Mouse (Mus musculus) embryonic facial prominence, embryonic 14.5 days (tissue): ENCODE measurements around the gene Cdkn1b. TPM values are rescaled to one million over a fixed set of nuclear protein-coding genes. Genes with fewer than 3 reads are reported as not detected.

Experiments used
- ATAC-seq: fragments of 200-750 bp; cut with Nextera tagmentation; 2 replicates; pipeline ENCODE4 v1.8.0; 2017; ENCODE audit warnings: low read depth, moderate number of reproducible peaks, moderate TSS enrichment
- DNase-seq: peaks from one replicate; pipeline ENCODE4 v3.0.0-alpha.2; 2015; ENCODE audit warnings: low spot score
- H3K27ac ChIP-seq: fragments of 300-500 bp; sonication (generic); replicated peaks from 2 replicates; pipeline ENCODE4 v1.5.1; 2014; ENCODE audit warnings: low read depth, mild to moderate bottlenecking, low read length, moderate library complexity
- H3K27me3 ChIP-seq: fragments of 300-500 bp; sonication (generic); replicated peaks from 2 replicates; pipeline ENCODE4 v1.6.1; 2014; ENCODE audit warnings: low read length; ENCODE audit not compliant: control insufficient read depth, insufficient read depth
- H3K36me3 ChIP-seq: fragments of 300-500 bp; sonication (generic); 2 replicates; pipeline ENCODE4 v1.6.1; 2014; ENCODE audit warnings: low read length, mixed read lengths; ENCODE audit not compliant: control insufficient read depth, insufficient read depth
- H3K4me1 ChIP-seq: fragments of 300-500 bp; sonication (generic); 2 replicates; pipeline ENCODE4 v1.6.1; 2014; ENCODE audit warnings: antibody characterized with exemption, low read length; ENCODE audit not compliant: control insufficient read depth, insufficient read depth
- H3K4me2 ChIP-seq: fragments of 300-500 bp; sonication (generic); 2 replicates; pipeline ENCODE4 v1.6.1; 2014; ENCODE audit warnings: low read depth, mild to moderate bottlenecking, low read length, moderate library complexity, mixed read lengths
- H3K4me3 ChIP-seq: fragments of 300-500 bp; sonication (generic); 2 replicates; pipeline ENCODE4 v1.5.1; 2014; ENCODE audit warnings: low read depth, mild to moderate bottlenecking, low read length
- H3K9ac ChIP-seq: fragments of 300-500 bp; sonication (generic); 2 replicates; pipeline ENCODE4 v1.6.1; 2014; ENCODE audit warnings: low read depth, mild to moderate bottlenecking, low read length, moderate library complexity, mixed read lengths
- H3K9me3 ChIP-seq: fragments of 300-500 bp; sonication (generic); 2 replicates; pipeline ENCODE4 v1.6.1; 2016; ENCODE audit warnings: low read length; ENCODE audit not compliant: control insufficient read depth
- WGBS: fragments of 180-500 bp; shearing (Covaris S2); extraction: QIAGEN DNeasy Blood & Tissue Kit; methylation state at CpG from one replicate; pipeline ENCODE4 v1.1.7; 2014; 5-methylcytosine and 5-hydroxymethylcytosine counted together
- polyA plus RNA-seq: library from polyadenylated mRNA; unstranded; fragments of >200 nt; fragmentation: Nextera tagmentation; extraction: Ambion mirVana; gene quantifications from 2 replicates; pipeline ENCODE4 v1.2.1, GENCODE M21; 2014

The Cdkn1b gene
- polyA plus RNA-seq, 1 experiment from 2014 or later, result 17.6 TPM

- Histone ChIP-seq H3K4me3 (no peak overlapping the region), H3K4me1 (peaks cover 5% of the 10 kb centered on the region; the same call in 1 of the 2 replicates), H3K27me3 (no peaks in the 10 kb centered on the region), H3K36me3 (no peaks in the 10 kb centered on the region), H3K4me2 (no peak overlapping the region), H3K9me3 (no peaks in the 10 kb centered on the region), H3K27ac (no peak overlapping the region), H3K9ac (no peak overlapping the region)
- WGBS, result 47% methylated on average over 5 of the region's 5 CpGs
- DNase-seq, result no peak
- no peak for ATAC-seq
These were observed 41.1 kb downstream of the Cdkn1b start for GRCm38 (mm10) chr6:134961286-134961685.

GRCm38 (mm10) chr6:134961858-134962517 is 41.8 kb downstream of the Cdkn1b start:
- Histone ChIP-seq H3K4me1 (peaks cover 5% of the 10 kb centered on the region; the same call in 1 of the 2 replicates), H3K36me3 (no peaks in the 10 kb centered on the region), H3K9me3 (no peaks in the 10 kb centered on the region), H3K4me2 (no peak overlapping the region), H3K27me3 (no peaks in the 10 kb centered on the region), H3K4me3 (no peak overlapping the region), H3K9ac (no peak overlapping the region), H3K27ac (no peak overlapping the region)
- ATAC-seq, result no peak
- 50% methylated on average over 9 of the region's 9 CpGs for WGBS
- DNase-seq, result peak; percentile 12

GRCm38 (mm10) chr6:134962518-134962893 is 42.3 kb downstream of the Cdkn1b start:
- H3K27ac ChIP-seq, result no peak overlapping the region
- H3K36me3 ChIP-seq, result no peaks in the 10 kb centered on the region
- H3K27me3 ChIP-seq, result no peaks in the 10 kb centered on the region
- DNase-seq, result no peak
- WGBS, result 59% methylated on average over 5 of the region's 5 CpGs
- ATAC-seq, result no peak
- no peak overlapping the region for H3K9ac ChIP-seq
- no peak overlapping the region for H3K4me2 ChIP-seq
- H3K4me1 ChIP-seq, result peaks cover 5% of the 10 kb centered on the region; the same call in 1 of the 2 replicates
- H3K4me3 ChIP-seq, result no peak overlapping the region
- H3K9me3 ChIP-seq, result no peaks in the 10 kb centered on the region

GRCm38 (mm10) chr6:134963910-134964309 is 43.7 kb downstream of the Cdkn1b start:
- H3K27me3 ChIP-seq, result no peaks in the 10 kb centered on the region
- no peaks in the 10 kb centered on the region for H3K36me3 ChIP-seq
- H3K9ac ChIP-seq, result no peak overlapping the region
- 78% methylated on average over 2 of the region's 2 CpGs for WGBS
- no peak overlapping the region for H3K4me3 ChIP-seq
- H3K4me1 ChIP-seq, result peaks cover 5% of the 10 kb centered on the region; the same call in 1 of the 2 replicates
- no peak overlapping the region for H3K27ac ChIP-seq
- H3K4me2 ChIP-seq, result no peak overlapping the region
- DNase-seq, result no peak
- ATAC-seq, result no peak
- H3K9me3 ChIP-seq, result no peaks in the 10 kb centered on the region

- DNase-seq (no peak), ATAC-seq (no peak)
- no peak overlapping the region for H3K9ac ChIP-seq
These were observed 46.5 kb downstream of the Cdkn1b start for GRCm38 (mm10) chr6:134966681-134967080.

GRCm38 (mm10) chr6:134968326-134968725 is 48.1 kb downstream of the Cdkn1b start:
- no peak for DNase-seq
- WGBS, result 69% methylated on average over 1 of the region's 1 CpGs
- no peaks in the 10 kb centered on the region for H3K27me3 ChIP-seq
- H3K27ac ChIP-seq, result no peak overlapping the region
- no peaks in the 10 kb centered on the region for H3K36me3 ChIP-seq
- no peak overlapping the region for H3K9ac ChIP-seq
- H3K4me2 ChIP-seq, result no peak overlapping the region
- no peaks in the 10 kb centered on the region for H3K9me3 ChIP-seq
- no peak overlapping the region for H3K4me3 ChIP-seq
- no peak for ATAC-seq
- H3K4me1 ChIP-seq, result no peaks in the 10 kb centered on the region

More at GRCm38 (mm10) chr6:134966681-134967080, 46.5 kb downstream of the Cdkn1b start:
- no peaks in the 10 kb centered on the region for H3K36me3 ChIP-seq
- H3K9me3 ChIP-seq, result no peaks in the 10 kb centered on the region
- H3K27ac ChIP-seq, result no peak overlapping the region
- H3K4me3 ChIP-seq, result no peak overlapping the region
- H3K4me1 ChIP-seq, result no peaks in the 10 kb centered on the region
- 85% methylated on average over 5 of the region's 5 CpGs for WGBS
- no peak overlapping the region for H3K4me2 ChIP-seq
- no peaks in the 10 kb centered on the region for H3K27me3 ChIP-seq

GRCm38 (mm10) chr6:134969498-134969897 is 49.3 kb downstream of the Cdkn1b start:
- no peak for DNase-seq
- ATAC-seq, result no peak

GRCm38 (mm10) chr6:134972096-134972495 is 51.9 kb downstream of the Cdkn1b start:
- Histone ChIP-seq H3K9me3 (no peaks in the 10 kb centered on the region), H3K27me3 (no peaks in the 10 kb centered on the region), H3K9ac (no peak overlapping the region), H3K36me3 (no peaks in the 10 kb centered on the region), H3K27ac (no peak overlapping the region), H3K4me3 (no peak overlapping the region), H3K4me2 (no peak overlapping the region), H3K4me1 (no peaks in the 10 kb centered on the region)
- DNase-seq (peak; percentile 48), ATAC-seq (peak; percentile 64; the same call in 1 of the 2 replicates)
- 49% methylated on average over 4 of the region's 4 CpGs for WGBS

More at GRCm38 (mm10) chr6:134969498-134969897, 49.3 kb downstream of the Cdkn1b start:
- no peak overlapping the region for H3K27ac ChIP-seq
- H3K4me3 ChIP-seq, result no peak overlapping the region
- H3K9ac ChIP-seq, result no peak overlapping the region
- H3K27me3 ChIP-seq, result no peaks in the 10 kb centered on the region
- no peaks in the 10 kb centered on the region for H3K36me3 ChIP-seq
- H3K9me3 ChIP-seq, result no peaks in the 10 kb centered on the region
- WGBS, result 96% methylated on average over 2 of the region's 2 CpGs
- no peak overlapping the region for H3K4me2 ChIP-seq
- H3K4me1 ChIP-seq, result no peaks in the 10 kb centered on the region
